Mouse (Mus musculus) lung, adult 18-20 months (tissue): Measurements from ENCODE around the gene Pxn.
A peak's percentile ranks its signal among the peaks of the same experiment; 100 is the strongest.

Source experiments
- DNase-seq, 2 experiments: peaks; one replicate each; pipeline ENCODE4 v3.0.0; 2022; ENCODE audit warnings: mixed read lengths in 2 of 2

The Pxn gene

GRCm38 (mm10) chr5:115528128-115528527 lies 21.7 kb downstream of the Pxn start:
- no peak for DNase-seq

GRCm38 (mm10) chr5:115529364-115529741 lies 22.9 kb downstream of the Pxn start:
- DNase-seq = no peak

- peak in 1 of 2 experiments; percentile 37 for DNase-seq
Observed at GRCm38 (mm10) chr5:115529742-115530446, 23.4 kb downstream of the Pxn start.

- peak in 1 of 2 experiments; percentile 35 for DNase-seq
Observed at GRCm38 (mm10) chr5:115530447-115530809, 24.0 kb downstream of the Pxn start.

GRCm38 (mm10) chr5:115531671-115532270 lies 25.3 kb downstream of the Pxn start:
- DNase-seq = peak; percentile 81 to 87

GRCm38 (mm10) chr5:115534290-115534731 lies 27.8 kb downstream of the Pxn start:
- peak; percentile 62 to 69 for DNase-seq

- peak; percentile 63 to 73 for DNase-seq
Observed at GRCm38 (mm10) chr5:115534856-115535255, 28.4 kb downstream of the Pxn start.

- peak; percentile 59 to 69 for DNase-seq
Observed at GRCm38 (mm10) chr5:115535635-115536034, 29.2 kb downstream of the Pxn start.

GRCm38 (mm10) chr5:115538017-115538692 lies 31.7 kb downstream of the Pxn start:
- DNase-seq = peak in 1 of 2 experiments; percentile 41

- DNase-seq = peak; percentile 92 to 94
Observed at GRCm38 (mm10) chr5:115538693-115539043, 32.2 kb downstream of the Pxn start.

GRCm38 (mm10) chr5:115542635-115543384 lies 36.3 kb downstream of the Pxn start:
- DNase-seq = peak; percentile 79 to 82

GRCm38 (mm10) chr5:115543509-115544253 lies 37.2 kb downstream of the Pxn start:
- peak; percentile 88 to 93 for DNase-seq

GRCm38 (mm10) chr5:115544655-115545185 lies 38.2 kb downstream of the Pxn start:
- DNase-seq = no peak

- peak; percentile 89 to 94 for DNase-seq
Observed at GRCm38 (mm10) chr5:115545636-115546035, 39.2 kb downstream of the Pxn start.

- no peak for DNase-seq
Observed at GRCm38 (mm10) chr5:115546536-115546935, 40.1 kb downstream of the Pxn start.

- no peak for DNase-seq
Observed at GRCm38 (mm10) chr5:115547014-115547413, 40.5 kb downstream of the Pxn start.

GRCm38 (mm10) chr5:115547421-115547820 lies 40.9 kb downstream of the Pxn start:
- no peak for DNase-seq

- no peak for DNase-seq
Observed at GRCm38 (mm10) chr5:115548501-115549285, 42.2 kb downstream of the Pxn start.

GRCm38 (mm10) chr5:115550482-115551005 lies 44.1 kb downstream of the Pxn start:
- DNase-seq = no peak

- DNase-seq = no peak
Observed at GRCm38 (mm10) chr5:115551386-115551785, 44.9 kb downstream of the Pxn start.

GRCm38 (mm10) chr5:115551799-115552198 lies 45.3 kb downstream of the Pxn start:
- no peak for DNase-seq
